Mouse (Mus musculus): ENCODE measurements around the gene Nfe2l3. TPM values are rescaled to one million over a fixed set of nuclear protein-coding genes. Genes with fewer than 3 reads are reported as not detected.

Nfe2l3 gene
- total RNA-seq (2012; rRNA removed) = 1.4 and 3.6 TPM in 2 replicates

- peak; percentile 70 for DNase-seq (ENCODE audit: low read depth, low spot score)
- in situ Hi-C loops (cut with MboI; ENCODE audit: low sequenced_read_pairs in 2 of 2, unreplicated experiment in 2 of 2) = no loop called here
- Histone ChIP-seq H3K27ac (ENCODE audit: insufficient read depth, low read depth, low read length, poor library complexity, severe bottlenecking) (no peak within 1 kb of the TSS), H3K4me1 (ENCODE audit: control insufficient read depth in 2 of 2, insufficient read depth in 2 of 2, low read length in 2 of 2, poor library complexity in 1 of 2) (peaks cover 4 to 6% of the 10 kb centered on the region in 2 experiments; a peak in 3 of 4 replicates), H3K4me3 (ENCODE audit: insufficient read depth in 1 of 2, low read depth in 1 of 2, low read length in 2 of 2, poor library complexity in 1 of 2, severe bottlenecking in 1 of 2) (peak within 1 kb of the TSS; percentile 86 to 94), H3K9me3 (ENCODE audit: control insufficient read depth, insufficient read depth, low read depth, low read length) (no peaks in the 10 kb centered on the region), H3K9ac (ENCODE audit: insufficient read depth, low read depth, low read length, poor library complexity, severe bottlenecking) (peak within 1 kb of the TSS; percentile 51), H3K36me3 (ENCODE audit: control insufficient read depth, insufficient read depth, low read length, poor library complexity, severe bottlenecking) (no peaks in the 10 kb centered on the region)
- TF ChIP-seq ZC3H11A (IDR thresholded peaks at IDR 0.05; ENCODE audit: borderline replicate concordance, low read depth, low read length) = no peak
- no peak for TF ChIP-seq MAFK (IDR thresholded peaks at IDR 0.05; ENCODE audit: insufficient read depth, low read depth, low read length)
Measured at GRCm38 (mm10) chr6:51432535-51433397, at the start of gene Nfe2l3. Gene Nfe2l3, plus strand, starts transcription at chr6:51432670.

- TF ChIP-seq MAFK (IDR thresholded peaks at IDR 0.05; ENCODE audit: insufficient read depth, low read depth, low read length) (no peak), CHD2 (IDR thresholded peaks at IDR 0.05; ENCODE audit: low read depth, low read length) (no peak), ZNF384 (IDR thresholded peaks at IDR 0.05; ENCODE audit: low read depth, low read length) (peak; percentile 99), ZC3H11A (IDR thresholded peaks at IDR 0.05; ENCODE audit: borderline replicate concordance, low read depth, low read length) (0 out of 2 replicates have a peak, but pooled peaks have one; percentile 30), HCFC1 (IDR thresholded peaks at IDR 0.05; ENCODE audit: borderline replicate concordance, insufficient read depth, low read length) (no peak)
- DNase-seq (ENCODE audit: low read depth, low spot score) = peak; percentile 83
- no peak overlapping the region for H3K9ac ChIP-seq (ENCODE audit: insufficient read depth, low read depth, low read length, poor library complexity, severe bottlenecking)
- in situ Hi-C loops (cut with MboI; ENCODE audit: low sequenced_read_pairs in 2 of 2, unreplicated experiment in 2 of 2) = no loop called here
- H3K9me3 ChIP-seq (ENCODE audit: control insufficient read depth, insufficient read depth, low read depth, low read length) = no peaks in the 10 kb centered on the region
- H3K4me1 ChIP-seq (ENCODE audit: control insufficient read depth in 2 of 2, insufficient read depth in 2 of 2, low read length in 2 of 2, poor library complexity in 1 of 2) = peaks cover 7 to 15% of the 10 kb centered on the region in 2 experiments
- no peaks in the 10 kb centered on the region for H3K36me3 ChIP-seq (ENCODE audit: control insufficient read depth, insufficient read depth, low read length, poor library complexity, severe bottlenecking)
- H3K4me3 ChIP-seq (ENCODE audit: insufficient read depth in 1 of 2, low read depth in 1 of 2, low read length in 2 of 2, poor library complexity in 1 of 2, severe bottlenecking in 1 of 2) = no peak overlapping the region
- H3K27ac ChIP-seq (ENCODE audit: insufficient read depth, low read depth, low read length, poor library complexity, severe bottlenecking) = no peak overlapping the region
Measured at GRCm38 (mm10) chr6:51383769-51384755, 48.4 kb upstream of the Nfe2l3 start.

GRCm38 (mm10) chr6:51390505-51390904, 42.0 kb upstream of the Nfe2l3 start:
- H3K36me3 ChIP-seq (ENCODE audit: control insufficient read depth, insufficient read depth, low read length, poor library complexity, severe bottlenecking) = no peaks in the 10 kb centered on the region

GRCm38 (mm10) chr6:51391816-51392490, 40.5 kb upstream of the Nfe2l3 start:
- Histone ChIP-seq H3K9ac (ENCODE audit: insufficient read depth, low read depth, low read length, poor library complexity, severe bottlenecking) (no peak overlapping the region), H3K36me3 (ENCODE audit: control insufficient read depth, insufficient read depth, low read length, poor library complexity, severe bottlenecking) (no peaks in the 10 kb centered on the region), H3K4me1 (ENCODE audit: control insufficient read depth in 2 of 2, insufficient read depth in 2 of 2, low read length in 2 of 2, poor library complexity in 1 of 2) (peaks cover 0 to 2% of the 10 kb centered on the region in 2 experiments; a peak in 1 of 4 replicates), H3K9me3 (ENCODE audit: control insufficient read depth, insufficient read depth, low read depth, low read length) (no peaks in the 10 kb centered on the region), H3K27ac (ENCODE audit: insufficient read depth, low read depth, low read length, poor library complexity, severe bottlenecking) (no peak overlapping the region), H3K4me3 (ENCODE audit: insufficient read depth in 1 of 2, low read depth in 1 of 2, low read length in 2 of 2, poor library complexity in 1 of 2, severe bottlenecking in 1 of 2) (no peak overlapping the region)
- in situ Hi-C loops (cut with MboI; ENCODE audit: low sequenced_read_pairs in 2 of 2, unreplicated experiment in 2 of 2) = no loop called here
- TF ChIP-seq HCFC1 (IDR thresholded peaks at IDR 0.05; ENCODE audit: borderline replicate concordance, insufficient read depth, low read length) = no peak
- no peak for TF ChIP-seq ZC3H11A (IDR thresholded peaks at IDR 0.05; ENCODE audit: borderline replicate concordance, low read depth, low read length)
- no peak for DNase-seq (ENCODE audit: low read depth, low spot score)

More at GRCm38 (mm10) chr6:51390505-51390904, 42.0 kb upstream of the Nfe2l3 start:
- Histone ChIP-seq H3K9ac (ENCODE audit: insufficient read depth, low read depth, low read length, poor library complexity, severe bottlenecking) (no peak overlapping the region), H3K4me1 (ENCODE audit: control insufficient read depth in 2 of 2, insufficient read depth in 2 of 2, low read length in 2 of 2, poor library complexity in 1 of 2) (peaks cover 0 to 2% of the 10 kb centered on the region in 2 experiments; a peak in 1 of 4 replicates), H3K9me3 (ENCODE audit: control insufficient read depth, insufficient read depth, low read depth, low read length) (no peaks in the 10 kb centered on the region), H3K4me3 (ENCODE audit: insufficient read depth in 1 of 2, low read depth in 1 of 2, low read length in 2 of 2, poor library complexity in 1 of 2, severe bottlenecking in 1 of 2) (no peak overlapping the region), H3K27ac (ENCODE audit: insufficient read depth, low read depth, low read length, poor library complexity, severe bottlenecking) (no peak overlapping the region)
- in situ Hi-C loops (cut with MboI; ENCODE audit: low sequenced_read_pairs in 2 of 2, unreplicated experiment in 2 of 2) = no loop called here
- no peak for DNase-seq (ENCODE audit: low read depth, low spot score)
- TF ChIP-seq ZNF384 (IDR thresholded peaks at IDR 0.05; ENCODE audit: low read depth, low read length) = no peak
- TF ChIP-seq CHD2 (IDR thresholded peaks at IDR 0.05; ENCODE audit: low read depth, low read length) = no peak

Data from ES-E14 (cell line).